Mouse (Mus musculus) lung, postnatal 10 days (tissue): ENCODE results near the gene Phlpp2.
A peak's percentile ranks its signal among the peaks of the same experiment; 100 is the strongest.
"Not testable (repeated sequence)": the region's sequence is repeated elsewhere in the genome, so short reads cannot be mapped to it uniquely, and the experiment has no call there.

Experiments used
- DNase-seq: peaks from one replicate; pipeline ENCODE4 v3.0.0; 2021

The Phlpp2 gene

GRCm38 (mm10) chr8:109868003-109868679 is at the start of gene Phlpp2:
TSS of gene Phlpp2 (plus strand) at chr8:109868542.
- DNase-seq, result peak; percentile 97

GRCm38 (mm10) chr8:109823561-109823960 is 44.8 kb upstream of the Phlpp2 start:
- DNase-seq, result no peak

- no peak for DNase-seq
Observed at GRCm38 (mm10) chr8:109839822-109840221, 28.5 kb upstream of the Phlpp2 start.

GRCm38 (mm10) chr8:109842468-109842867 is 25.9 kb upstream of the Phlpp2 start:
- DNase-seq, result no peak

- no peak for DNase-seq
Observed at GRCm38 (mm10) chr8:109847866-109848265, 20.5 kb upstream of the Phlpp2 start.

- no peak for DNase-seq
Observed at GRCm38 (mm10) chr8:109848981-109849380, 19.4 kb upstream of the Phlpp2 start.

GRCm38 (mm10) chr8:109853423-109853822 is 14.9 kb upstream of the Phlpp2 start:
- peak; percentile 68 for DNase-seq

- DNase-seq, result no peak
Observed at GRCm38 (mm10) chr8:109854522-109854921, 13.8 kb upstream of the Phlpp2 start.

- DNase-seq, result no peak
Observed at GRCm38 (mm10) chr8:109855451-109855850, 12.9 kb upstream of the Phlpp2 start.

- DNase-seq, result peak; percentile 79
Observed at GRCm38 (mm10) chr8:109863398-109863797, 4.9 kb upstream of the Phlpp2 start.

- DNase-seq, result no peak
Observed at GRCm38 (mm10) chr8:109864798-109865197, 3.5 kb upstream of the Phlpp2 start.

GRCm38 (mm10) chr8:109865536-109865935 is 2.8 kb upstream of the Phlpp2 start:
- DNase-seq, result no peak

- DNase-seq, result no peak
Observed at GRCm38 (mm10) chr8:109866690-109867089, 1.7 kb upstream of the Phlpp2 start.

GRCm38 (mm10) chr8:109868680-109869361 is 479 bp downstream of the Phlpp2 start:
- DNase-seq, result peak; percentile 53

GRCm38 (mm10) chr8:109871056-109871455 is 2.7 kb downstream of the Phlpp2 start:
- DNase-seq, result no peak

GRCm38 (mm10) chr8:109873800-109874199 is 5.5 kb downstream of the Phlpp2 start:
- DNase-seq, result not testable (repeated sequence)

- no peak for DNase-seq
Observed at GRCm38 (mm10) chr8:109880012-109880662, 11.8 kb downstream of the Phlpp2 start.

GRCm38 (mm10) chr8:109885294-109885693 is 17.0 kb downstream of the Phlpp2 start:
- DNase-seq, result no peak

GRCm38 (mm10) chr8:109889211-109889610 is 20.9 kb downstream of the Phlpp2 start:
- no peak for DNase-seq

- DNase-seq, result no peak
Observed at GRCm38 (mm10) chr8:109890794-109891585, 22.6 kb downstream of the Phlpp2 start.

- no peak for DNase-seq
Observed at GRCm38 (mm10) chr8:109894636-109895035, 26.3 kb downstream of the Phlpp2 start.

- DNase-seq, result no peak
Observed at GRCm38 (mm10) chr8:109895355-109895754, 27.0 kb downstream of the Phlpp2 start.

GRCm38 (mm10) chr8:109902379-109902778 is 34.0 kb downstream of the Phlpp2 start:
- DNase-seq, result no peak
